Mouse (Mus musculus): ENCODE results near the gene Gm3854.
A peak's percentile ranks its signal among the peaks of the same experiment; 100 is the strongest.

Gm3854 gene

DNA sequence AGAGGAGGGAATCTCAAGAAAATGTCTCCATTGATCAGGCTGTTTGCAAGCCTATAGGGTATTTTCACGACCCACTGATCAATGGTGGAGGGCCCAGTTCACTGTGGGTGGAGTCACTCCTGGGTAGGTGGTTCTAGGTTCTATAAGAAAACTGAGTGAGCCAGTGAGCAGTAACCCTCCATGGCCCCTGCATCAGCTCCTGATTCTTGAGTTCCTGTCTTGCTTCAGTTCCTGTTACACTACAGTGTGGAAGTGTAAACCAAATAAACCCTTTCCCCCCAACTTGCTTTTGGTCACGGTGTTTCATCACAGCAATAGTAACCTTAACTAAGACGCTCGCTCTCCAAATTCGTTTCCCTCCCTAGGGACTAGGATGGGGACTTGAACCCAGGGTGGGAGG is 45.4 kb downstream of the Gm3854 start:
- DNase-seq, result no peak

DNA sequence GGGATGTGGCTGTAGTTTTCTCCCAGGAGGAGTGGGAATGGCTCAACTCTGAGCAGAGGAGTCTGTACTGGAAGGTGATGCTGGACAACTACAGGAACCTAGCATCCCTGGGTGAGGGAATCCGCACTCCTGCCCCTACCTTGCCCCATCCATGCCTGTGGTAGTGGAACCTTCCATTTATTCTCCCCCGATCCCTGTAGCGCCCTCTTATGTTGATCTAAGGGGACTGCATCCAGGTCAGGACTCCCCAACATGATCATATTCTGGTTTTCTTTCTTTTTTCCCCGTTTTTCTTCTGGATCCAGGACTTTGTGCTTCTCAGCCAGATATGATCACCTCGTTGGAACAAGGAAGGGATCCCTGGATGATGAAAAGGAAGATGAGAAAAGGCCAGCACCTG is 45.9 kb downstream of the Gm3854 start:
- no peak for DNase-seq

DNA sequence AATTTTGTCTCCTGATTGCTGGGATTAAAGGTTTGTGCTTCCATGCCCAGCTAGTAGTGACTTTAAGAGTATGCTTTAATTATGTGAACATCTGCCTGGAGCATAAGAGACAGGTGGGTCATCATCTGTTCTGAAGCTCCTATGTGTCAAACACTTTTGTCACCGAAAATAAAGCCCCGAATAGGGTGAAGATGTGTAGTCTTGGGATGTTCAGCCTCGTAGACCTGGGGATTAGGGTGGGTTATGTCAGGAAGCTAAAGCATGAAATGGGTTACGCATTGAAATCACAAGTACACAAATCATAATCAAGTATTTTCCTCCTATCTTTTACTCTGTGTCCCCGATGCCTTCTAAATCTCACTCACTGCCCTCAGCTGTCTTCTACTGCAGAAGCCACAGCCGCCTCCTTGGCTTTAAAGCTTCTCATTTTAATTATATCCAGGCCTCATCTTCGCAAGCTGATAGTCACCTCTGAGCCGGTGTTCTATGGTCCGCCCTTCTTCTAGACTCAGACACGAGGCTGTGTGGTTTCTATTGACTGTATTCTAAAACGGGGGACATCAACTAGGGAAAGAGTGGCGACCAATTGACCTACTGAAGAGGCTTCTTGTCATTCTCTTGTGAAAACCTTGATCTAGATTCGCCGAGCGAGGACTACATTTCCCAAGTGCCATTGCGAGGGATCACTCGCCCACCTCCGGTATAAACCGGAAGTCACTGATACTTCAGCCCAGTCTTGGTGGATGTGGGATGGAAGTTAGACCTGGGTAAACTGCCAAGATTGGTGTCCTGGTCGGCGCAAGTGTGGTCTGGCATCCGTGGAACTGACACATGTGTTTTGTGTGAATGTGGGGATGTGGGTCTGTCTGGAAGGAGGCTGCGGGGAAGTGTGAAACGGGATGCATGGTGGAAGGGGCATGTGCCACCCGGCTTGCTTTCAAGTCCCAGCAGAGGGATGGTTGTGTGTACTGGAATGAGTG is 54.7 kb downstream of the Gm3854 start, which contains the start of gene Smim17:
Gene Smim17 (plus strand): TSS at position 720 of the 980 bp plus-strand sequence.
- DNase-seq, result peak; percentile 73

Data from thymus, postnatal 4 days (tissue).